Mouse (Mus musculus) cerebellum, adult 2 months (tissue): Measurements from ENCODE around the gene Ap3s2.

ENCODE experiments used
- CTCF ChIP-seq: fragments of 200-500 bp; IDR thresholded peaks from 2 replicates; pipeline ENCODE4 v1.5.1; 2011; ENCODE audit warnings: low read depth, mild to moderate bottlenecking, control low read depth, low read length, moderate library complexity, borderline replicate concordance; ENCODE audit not compliant: insufficient read depth
- POLR2A ChIP-seq: fragments of 200-500 bp; IDR thresholded peaks from 2 replicates; pipeline ENCODE4 v1.6.1; 2011; ENCODE audit warnings: low read length, control low read depth, borderline replicate concordance; ENCODE audit not compliant: insufficient read depth

GRCm38 (mm10) chr7:79881901-79882300, 38.5 kb downstream of the Ap3s2 start:
- no peak for TF ChIP-seq CTCF
- no peak for TF ChIP-seq POLR2A
